Mouse (Mus musculus) embryonic fibroblast, embryonic 13.5 days (primary cell): ENCODE measurements around the gene Crabp2. TPM values are rescaled to one million over a fixed set of nuclear protein-coding genes. Genes with fewer than 3 reads are reported as not detected.

Experiments used
- H3K27ac ChIP-seq: 2 replicates; pipeline ENCODE4 v1.5.1; 2012; ENCODE audit warnings: low read length, control low read depth, inconsistent platforms; ENCODE audit not compliant: insufficient read depth
- H3K4me1 ChIP-seq: 2 replicates; pipeline ENCODE4 v1.6.1; 2011; ENCODE audit warnings: low read length; ENCODE audit not compliant: control insufficient read depth, insufficient read depth
- H3K4me3 ChIP-seq: 2 replicates; pipeline ENCODE4 v1.5.1; 2011; ENCODE audit warnings: mild to moderate bottlenecking, control low read depth, low read length; ENCODE audit not compliant: insufficient read depth
- CTCF ChIP-seq: IDR thresholded peaks from 2 replicates; pipeline ENCODE4 v1.5.1; 2011; ENCODE audit warnings: mild to moderate bottlenecking, control low read depth, low read length, moderate library complexity, borderline replicate concordance; ENCODE audit not compliant: insufficient read depth
- POLR2A ChIP-seq: IDR thresholded peaks from 2 replicates; pipeline ENCODE4 v1.6.1; 2011; ENCODE audit warnings: low read depth, mild to moderate bottlenecking, control low read depth, low read length, moderate library complexity
- polyA plus RNA-seq: library from polyadenylated mRNA; stranded (reverse); fragments of >200 nt; gene quantifications from 2 replicates; pipeline ENCODE4 v1.2.4, GENCODE M21; 2011; ENCODE audit warnings: low read depth; ENCODE audit not compliant: missing spikeins, insufficient read length

Crabp2 gene
- polyA plus RNA-seq, 1 experiment, result 99.8 TPM

DNA sequence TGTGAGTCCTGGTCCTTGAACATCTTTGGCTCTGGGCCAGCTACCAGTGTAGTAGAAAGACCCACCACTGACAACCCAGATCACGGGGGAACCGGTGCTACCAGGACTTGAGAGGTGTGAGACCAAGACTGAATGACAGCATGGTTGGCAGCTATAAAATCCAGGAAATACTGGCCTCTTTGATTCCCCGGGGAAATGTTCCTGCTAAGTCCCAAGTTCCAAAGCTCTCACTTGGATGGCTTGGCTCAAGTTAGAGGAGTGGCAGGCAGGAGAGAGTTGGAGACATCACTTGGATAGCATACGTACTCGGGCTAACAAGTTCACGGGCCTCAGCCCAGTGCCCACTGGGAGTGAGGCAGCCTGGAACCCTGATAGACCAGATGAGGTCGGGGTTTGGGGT is 4.9 kb upstream of the Crabp2 start:
- Histone ChIP-seq H3K27ac (peak overlapping the region; percentile 71), H3K4me3 (no peak overlapping the region), H3K4me1 (peaks cover 43% of the 10 kb centered on the region)
- TF ChIP-seq POLR2A (no peak), CTCF (no peak)

DNA sequence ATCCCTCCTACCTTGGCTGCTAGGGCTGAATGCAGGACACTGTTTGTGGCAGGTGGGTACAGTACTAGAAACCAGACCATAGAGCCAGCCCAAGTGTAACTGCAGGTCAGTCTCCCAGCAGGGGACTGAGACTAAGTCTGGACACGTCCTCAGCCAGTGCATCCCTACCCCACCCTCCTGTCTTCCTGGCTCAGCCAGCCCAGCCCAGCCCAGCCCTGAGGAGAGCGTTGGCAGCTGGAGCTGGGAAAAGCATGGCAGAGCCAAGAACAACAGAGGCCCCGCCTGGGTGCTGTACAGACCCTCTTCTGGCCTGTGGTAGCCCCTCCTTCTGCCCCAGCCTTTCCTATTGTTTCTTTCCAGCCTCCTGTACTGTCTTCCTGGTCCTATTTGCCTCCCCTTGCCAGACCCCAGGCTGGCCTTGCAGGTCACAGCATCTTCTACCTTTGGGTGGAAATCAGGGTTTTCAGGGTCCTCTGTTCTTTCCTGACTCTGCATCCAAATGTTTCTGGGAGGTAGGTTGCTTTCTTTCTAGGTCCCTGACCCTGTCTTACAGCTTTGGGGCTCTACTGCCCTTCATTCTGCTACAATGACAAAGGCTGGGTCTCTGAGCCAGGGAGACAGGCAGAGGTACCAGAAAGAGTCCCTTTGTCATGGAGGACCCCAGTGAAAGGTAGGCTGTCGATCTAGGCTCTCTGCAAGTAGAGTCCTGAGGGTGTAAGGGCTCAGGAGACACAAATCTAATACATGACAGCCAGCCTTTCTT is 3.4 kb upstream of the Crabp2 start:
- no peak; the same call in none of the 2 replicates for TF ChIP-seq POLR2A
- TF ChIP-seq CTCF, result no peak
- Histone ChIP-seq H3K4me1 (peaks cover 44% of the 10 kb centered on the region), H3K4me3 (no peak overlapping the region), H3K27ac (peak overlapping the region; percentile 55)

- H3K27ac ChIP-seq, result peak overlapping the region; percentile 34; the same call in 1 of the 2 replicates
- no peak overlapping the region for H3K4me3 ChIP-seq
- TF ChIP-seq CTCF (no peak), POLR2A (no peak)
- peaks cover 47% of the 10 kb centered on the region for H3K4me1 ChIP-seq
Measured at GRCm38 (mm10) chr3:87945781-87946540, 2.5 kb upstream of the Crabp2 start.

DNA sequence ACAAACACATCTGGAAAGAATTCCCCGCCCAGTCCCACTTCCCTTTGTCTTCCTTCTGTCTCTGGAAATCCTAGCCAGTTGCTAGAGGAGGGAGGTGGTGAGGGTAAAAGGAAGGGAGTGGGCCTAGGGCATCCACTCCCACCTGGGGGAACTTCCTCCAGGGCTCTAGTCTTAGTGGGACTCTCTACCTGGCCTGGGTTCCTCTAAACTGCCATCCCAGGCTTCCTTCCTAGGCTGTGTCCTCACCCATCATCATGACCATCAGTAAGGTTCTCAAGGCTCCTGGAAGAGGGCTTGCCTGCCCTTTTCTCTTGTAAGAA is 2.0 kb upstream of the Crabp2 start:
- Histone ChIP-seq H3K4me1 (peaks cover 45% of the 10 kb centered on the region), H3K4me3 (no peak overlapping the region), H3K27ac (peak overlapping the region; percentile 14)
- TF ChIP-seq POLR2A, result no peak
- no peak for TF ChIP-seq CTCF

DNA sequence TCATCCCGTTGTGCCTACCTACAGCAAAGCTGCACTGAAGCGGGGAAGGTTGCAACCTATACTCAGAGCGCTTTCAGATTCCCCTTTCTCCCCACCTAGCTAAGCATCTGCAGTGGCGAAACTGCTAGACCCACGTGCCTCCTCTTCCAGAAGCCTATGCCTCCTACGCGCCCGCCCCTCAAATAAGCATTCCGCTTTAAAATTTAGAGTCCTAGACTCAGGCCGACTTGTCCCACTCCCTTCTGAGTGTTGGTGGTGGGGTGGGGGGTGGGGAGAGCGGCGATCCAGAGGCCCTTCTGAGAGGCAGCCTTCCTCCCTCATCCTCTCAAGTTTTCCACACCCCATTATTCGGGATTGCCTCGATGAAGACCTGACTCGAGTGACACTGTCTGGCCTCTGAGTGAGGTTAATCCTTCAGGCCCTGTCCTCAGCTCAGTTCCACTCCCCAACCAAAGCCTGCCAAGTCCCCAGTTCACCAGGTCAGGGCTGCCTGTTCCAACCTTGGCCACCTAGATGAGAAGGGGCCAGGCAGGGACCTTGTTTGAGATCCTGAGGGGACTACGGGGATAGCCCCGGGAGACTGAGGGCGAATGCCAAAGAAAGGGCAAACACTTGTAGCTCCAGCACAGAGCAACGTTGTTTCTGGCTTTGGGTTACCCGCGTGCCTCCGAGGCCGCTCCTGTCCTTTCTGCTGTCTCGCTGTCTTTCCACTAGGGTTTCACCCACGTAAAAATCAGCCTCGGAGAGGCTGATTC is 1.2 kb upstream of the Crabp2 start:
- Histone ChIP-seq H3K4me3 (no peak overlapping the region), H3K4me1 (peaks cover 38% of the 10 kb centered on the region), H3K27ac (peak overlapping the region; percentile 14)
- TF ChIP-seq POLR2A, result no peak; the same call in 1 of the 2 replicates
- TF ChIP-seq CTCF, result no peak

GRCm38 (mm10) chr3:87947811-87948199 is 661 bp upstream of the Crabp2 start:
- TF ChIP-seq CTCF (no peak), POLR2A (no peak)
- Histone ChIP-seq H3K27ac (0 out of 2 replicates have a peak overlapping the region, but pooled peaks have one; percentile 9), H3K4me3 (no peak overlapping the region), H3K4me1 (peaks cover 37% of the 10 kb centered on the region)

- Histone ChIP-seq H3K4me3 (peak overlapping the region; percentile 28), H3K4me1 (peaks cover 32% of the 10 kb centered on the region)
Measured at GRCm38 (mm10) chr3:87949266-87949954, 944 bp downstream of the Crabp2 start.

GRCm38 (mm10) chr3:87949955-87950515 is 1.6 kb downstream of the Crabp2 start:
- no peak for TF ChIP-seq CTCF
- no peak for TF ChIP-seq POLR2A
- Histone ChIP-seq H3K27ac (peak overlapping the region; percentile 22; the same call in 1 of the 2 replicates), H3K4me3 (peak overlapping the region; percentile 8), H3K4me1 (peaks cover 26% of the 10 kb centered on the region)

More at GRCm38 (mm10) chr3:87949266-87949954, 944 bp downstream of the Crabp2 start:
- TF ChIP-seq POLR2A (peak; percentile 21; the same call in 1 of the 2 replicates), CTCF (no peak)
- H3K27ac ChIP-seq, result peak overlapping the region; percentile 73

- TF ChIP-seq POLR2A (no peak), CTCF (no peak)
- Histone ChIP-seq H3K4me3 (no peak overlapping the region), H3K4me1 (peaks cover 9% of the 10 kb centered on the region), H3K27ac (no peak overlapping the region)
Measured at GRCm38 (mm10) chr3:87951946-87952345, 3.5 kb downstream of the Crabp2 start.

DNA sequence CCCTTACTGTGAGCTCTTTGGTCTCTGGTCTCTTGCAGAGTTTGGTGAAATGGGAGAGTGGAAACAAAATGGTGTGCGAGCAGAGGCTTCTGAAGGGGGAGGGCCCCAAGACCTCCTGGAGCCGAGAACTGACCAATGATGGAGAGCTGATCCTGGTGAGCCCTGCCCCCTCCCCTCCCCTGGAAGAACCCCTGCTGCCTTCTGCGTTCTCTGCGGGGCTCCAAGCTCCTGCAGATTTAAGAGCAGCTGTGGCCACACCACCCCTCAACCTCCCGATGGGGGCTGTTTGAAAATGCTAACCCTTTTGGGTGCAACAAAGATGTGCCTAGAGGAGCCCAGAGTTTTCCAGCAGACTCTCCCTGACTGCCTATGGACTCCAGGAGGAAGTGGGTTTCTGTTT is 4.0 kb downstream of the Crabp2 start:
- TF ChIP-seq POLR2A, result no peak
- no peak for TF ChIP-seq CTCF
- no peak overlapping the region for H3K27ac ChIP-seq
- no peak overlapping the region for H3K4me3 ChIP-seq
- peaks cover 5% of the 10 kb centered on the region; the same call in 1 of the 2 replicates for H3K4me1 ChIP-seq
